Mouse (Mus musculus) urinary bladder, adult 2 months (tissue): ENCODE measurements around the gene Gpr156. TPM values are rescaled to one million over a fixed set of nuclear protein-coding genes. Genes with fewer than 3 reads are reported as not detected.

Source experiments
- polyA plus RNA-seq: library from polyadenylated mRNA; depleted of rRNA; stranded (reverse); fragments of >200 nt; gene quantifications from 2 replicates; pipeline ENCODE4 v1.2.3, GENCODE M21; 2012; rRNA removed

Gpr156 gene
- polyA plus RNA-seq, 1 experiment, result 0.19 TPM

Other genes with a start within 250 kb of the Gpr156 start
- 246 and 266 TPM in 2 replicates for gene Fstl1, start 139.6 kb upstream of the Gpr156 start, polyA plus RNA-seq
- 0.12 and 0.15 TPM in 2 replicates for gene Gm36028, start 55.4 kb upstream of the Gpr156 start, polyA plus RNA-seq
- gene Lrrc58, start 48.1 kb upstream of the Gpr156 start, polyA plus RNA-seq, result 26.5 and 33.0 TPM in 2 replicates
- gene Gsk3b, start 172.5 kb downstream of the Gpr156 start, polyA plus RNA-seq, result 10.4 and 18.8 TPM in 2 replicates